Mouse (Mus musculus) left cerebral cortex, postnatal 36 days (tissue): ENCODE results near the gene Commd8. TPM values are rescaled to one million over a fixed set of nuclear protein-coding genes. Genes with fewer than 3 reads are reported as not detected.
"Not testable (repeated sequence)": the region's sequence is repeated elsewhere in the genome, so short reads cannot be mapped to it uniquely, and the experiment has no call there.

ENCODE experiments used
- DNase-seq, 2 experiments: peaks; one replicate each; pipeline ENCODE4 v3.0.0; 2021 to 2022; ENCODE audit warnings: low spot score in 2 of 2, mixed read lengths in 1 of 2
- intact Hi-C: fragments of 180-260 bp; cut with DNase I; formaldehyde crosslinking; loops from one replicate; pipeline ENCODE4 v1.15.1; 2025
- total RNA-seq, 2 experiments: library from RNA; stranded (reverse); gene quantifications; 2 replicates each; pipeline ENCODE4 v1.2.3; 2021

The Commd8 gene
- total RNA-seq, 2 experiments from 2014 or later: 84.5 to 86.8 TPM

GRCm38 (mm10) chr5:72172675-72173074, 4.7 kb upstream of the Commd8 start:
- intact Hi-C loops: no loop called here

GRCm38 (mm10) chr5:72170067-72170466, 2.1 kb upstream of the Commd8 start:
- intact Hi-C loops: no loop called here
- no peak for DNase-seq

More at GRCm38 (mm10) chr5:72172675-72173074, 4.7 kb upstream of the Commd8 start:
- no peak for DNase-seq

- no peak for DNase-seq
- intact Hi-C loops: no loop called here
Measured at GRCm38 (mm10) chr5:72168285-72168621, 264 bp upstream of the Commd8 start.

DNA sequence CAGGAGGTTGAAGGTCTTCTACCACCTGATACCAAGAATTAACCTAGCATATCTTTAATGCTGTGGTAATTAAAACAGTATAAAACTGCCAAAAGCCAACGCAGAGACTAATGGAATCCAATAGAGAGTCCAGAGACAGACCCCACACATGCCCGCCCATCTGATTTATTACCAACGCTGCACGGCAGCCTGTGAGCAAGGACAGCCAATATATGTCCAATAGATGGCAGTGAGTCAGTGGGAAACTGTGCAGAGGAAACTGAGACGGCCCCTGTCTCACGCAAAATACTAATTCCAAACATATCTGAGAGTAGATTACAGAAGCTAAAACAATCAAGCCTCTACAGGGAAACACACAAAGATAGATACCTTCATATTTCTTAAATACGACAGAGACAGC, 3.6 kb downstream of the Commd8 start:
- intact Hi-C loops: no loop called here
- no peak for DNase-seq

- intact Hi-C loops: no loop called here
- DNase-seq: no peak
Measured at GRCm38 (mm10) chr5:72162855-72163254, 5.1 kb downstream of the Commd8 start.

DNA sequence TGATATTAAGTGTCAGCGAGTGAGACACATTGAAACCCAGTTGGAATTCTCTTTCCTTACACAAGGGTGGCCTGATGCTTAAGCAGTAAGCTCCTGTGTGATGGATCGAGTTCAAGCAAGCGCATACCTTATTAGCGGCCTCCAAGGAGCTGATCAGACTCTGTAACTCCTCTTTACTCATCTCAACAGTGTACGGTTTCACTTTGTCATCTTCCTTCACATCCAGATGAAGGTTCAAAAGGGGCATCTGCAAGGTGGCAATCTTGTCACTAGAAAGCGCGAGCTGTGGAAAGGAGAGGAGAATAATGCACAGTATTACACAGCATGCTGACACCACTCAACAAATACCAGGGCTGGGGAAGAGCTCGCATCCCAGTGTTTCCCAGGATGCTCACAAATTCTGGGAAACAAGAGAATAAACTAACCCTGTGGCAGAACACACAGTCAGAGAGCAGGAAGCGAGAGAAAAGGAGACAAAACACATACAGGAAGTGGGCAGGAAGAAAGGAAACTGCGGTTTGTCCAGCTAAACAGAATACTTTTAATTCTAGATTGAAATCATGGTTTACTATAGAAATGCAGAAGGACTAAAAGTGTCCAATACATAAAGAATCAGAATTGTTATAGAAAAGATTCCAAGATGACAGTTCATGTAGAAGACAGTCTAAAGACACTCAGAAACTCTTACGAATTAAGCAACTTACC, 7.1 kb downstream of the Commd8 start:
- no peak for DNase-seq
- intact Hi-C loops: no loop called here

GRCm38 (mm10) chr5:72159537-72159936, 8.5 kb downstream of the Commd8 start:
- DNase-seq: no peak
- intact Hi-C loops: no loop called here

DNA sequence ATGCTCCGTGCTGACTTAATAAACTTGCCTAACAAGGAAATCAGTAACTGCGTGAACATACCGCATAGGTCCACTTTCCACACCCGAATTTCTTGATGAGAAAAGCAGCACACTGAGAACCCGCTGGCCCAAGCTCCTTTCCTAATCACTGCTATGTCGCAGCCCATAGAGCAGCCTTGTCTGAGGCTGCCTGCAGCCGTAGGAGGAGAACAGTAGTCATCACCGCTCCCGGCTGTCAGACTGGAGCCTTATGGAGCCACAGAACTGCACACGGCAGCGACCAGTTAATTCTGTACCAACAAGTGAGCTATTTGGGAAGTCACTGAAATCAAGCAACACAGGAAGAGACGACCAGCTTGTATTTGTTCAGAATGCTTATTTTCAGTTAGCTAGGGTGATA, 9.3 kb downstream of the Commd8 start:
- DNase-seq: no peak
- intact Hi-C loops: no loop called here

- intact Hi-C loops: no loop called here
- DNase-seq: no peak
Measured at GRCm38 (mm10) chr5:72156598-72156997, 11.4 kb downstream of the Commd8 start.

- DNase-seq, intact Hi-C loops: not testable (repeated sequence)
Measured at GRCm38 (mm10) chr5:72155686-72156085, 12.3 kb downstream of the Commd8 start.

GRCm38 (mm10) chr5:72150870-72151269, 17.1 kb downstream of the Commd8 start:
- intact Hi-C loops: no loop called here
- no peak for DNase-seq

DNA sequence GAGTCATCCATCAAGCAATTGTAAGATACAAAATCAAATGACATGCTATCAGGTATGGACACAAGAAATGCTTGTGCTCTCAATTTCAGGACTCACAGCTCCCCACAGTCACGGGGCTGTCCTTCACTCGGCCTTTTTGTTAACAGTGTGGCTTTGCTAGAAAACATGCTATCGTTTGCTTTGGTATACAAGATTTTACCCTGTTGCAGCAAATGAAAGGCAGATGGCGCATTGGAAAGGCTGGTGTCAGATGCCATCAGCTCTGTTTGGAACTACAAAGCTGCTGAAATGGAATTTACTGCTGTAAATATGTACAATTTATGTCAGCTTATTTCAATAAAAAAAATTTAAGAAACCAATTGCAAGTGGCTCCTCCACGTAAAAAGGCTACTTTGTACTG, 19.3 kb downstream of the Commd8 start:
- no peak for DNase-seq
- intact Hi-C loops: no loop called here

DNA sequence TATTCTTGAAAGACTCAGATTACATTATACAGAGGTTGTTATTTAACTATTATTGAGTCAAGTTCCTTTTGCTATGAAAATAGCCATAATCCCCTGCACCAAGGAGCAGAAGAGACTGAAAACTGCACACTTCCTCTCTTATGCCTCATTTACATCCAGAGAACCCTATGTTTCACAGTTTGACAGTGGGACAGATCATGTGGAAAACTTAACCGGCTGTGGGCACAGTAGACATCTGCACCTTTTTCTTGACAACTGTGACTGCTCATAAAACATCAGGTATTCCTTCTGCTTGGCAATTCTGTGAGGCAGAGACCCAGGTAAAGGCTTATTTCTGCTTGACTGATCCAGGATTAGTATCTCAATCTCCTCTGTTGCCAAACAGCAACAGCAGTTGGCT, 28.4 kb downstream of the Commd8 start:
- intact Hi-C loops: no loop called here
- no peak for DNase-seq

GRCm38 (mm10) chr5:72138256-72138655, 29.7 kb downstream of the Commd8 start:
- no peak for DNase-seq
- intact Hi-C loops: no loop called here

DNA sequence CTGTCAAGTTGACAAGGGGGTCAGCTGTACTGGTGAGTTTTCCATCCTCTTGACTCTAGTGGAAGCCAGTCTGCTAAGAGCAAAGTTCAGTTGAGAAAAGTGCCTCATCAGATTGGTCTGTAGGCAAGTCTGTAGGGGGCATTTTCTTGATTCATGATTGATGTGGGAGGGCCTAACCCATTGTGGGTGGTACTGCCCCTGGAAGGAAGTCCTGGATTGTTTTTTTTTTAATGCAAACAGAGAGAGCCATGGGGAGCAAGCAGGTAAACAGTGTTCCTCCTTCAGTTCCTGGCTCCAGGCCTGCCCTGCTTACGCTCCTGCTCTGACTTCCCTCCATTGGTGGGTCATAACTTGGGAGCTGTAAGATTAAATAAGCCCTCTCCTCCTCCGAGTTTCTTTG, 34.1 kb downstream of the Commd8 start:
- DNase-seq: no peak
- intact Hi-C loops: no loop called here

- no peak for DNase-seq
- intact Hi-C loops: no loop called here
Measured at GRCm38 (mm10) chr5:72126681-72127080, 41.3 kb downstream of the Commd8 start.

- intact Hi-C loops: no loop called here
- DNase-seq: no peak
Measured at GRCm38 (mm10) chr5:72122414-72123037, 45.5 kb downstream of the Commd8 start.
